Mouse (Mus musculus): Measurements from ENCODE around the gene Tomm40. TPM values are rescaled to one million over a fixed set of nuclear protein-coding genes. Genes with fewer than 3 reads are reported as not detected.

Tomm40 gene
- 0.82 TPM for polyA plus RNA-seq (2014; fragmentation: Illumina TruSeq; extraction: RNeasy Lipid Tissue Mini Kit (QIAGEN cat#74804); ENCODE audit: low read depth, low replicate concordance)

GRCm38 (mm10) chr7:19715239-19716054 lies at the start of gene Tomm40:
Tomm40 (minus strand) TSS chr7:19715438.

GRCm38 (mm10) chr7:19750217-19751069 lies 35.2 kb upstream of the Tomm40 start, which contains the start of gene Nectin2:
Nectin2 (minus strand) TSS chr7:19750483.

GRCm38 (mm10) chr7:19698907-19699826 lies 16.1 kb downstream of the Tomm40 start, which contains the start of gene Apoe:
Apoe (minus strand) TSS chr7:19699188.

GRCm38 (mm10) chr7:19691873-19692865 lies 23.1 kb downstream of the Tomm40 start, which contains the start of gene Apoc1:
Apoc1 (minus strand) TSS chr7:19692660.

GRCm38 (mm10) chr7:19681202-19681694 lies 34.0 kb downstream of the Tomm40 start, which contains the start of the genes Gm44805 and Apoc4:
Gm44805 (minus strand) TSS chr7:19681423.
Apoc4 (minus strand) TSS chr7:19681479.

GRCm38 (mm10) chr7:19677872-19678271 lies 37.4 kb downstream of the Tomm40 start, which contains the start of gene Apoc2:
Apoc2 (minus strand) TSS chr7:19677941.

GRCm38 (mm10) chr7:19664955-19665841 lies 50.0 kb downstream of the Tomm40 start, which contains the start of gene Clptm1:
Clptm1 (minus strand) TSS chr7:19665033.

Other genes with a start within 250 kb of the Tomm40 start
- 4.9 TPM for gene Bloc1s3, start 207.1 kb downstream of the Tomm40 start, polyA plus RNA-seq (2014; fragmentation: Illumina TruSeq; extraction: RNeasy Lipid Tissue Mini Kit (QIAGEN cat#74804); ENCODE audit: low read depth, low replicate concordance)
- gene Trappc6a, start 207.0 kb downstream of the Tomm40 start, polyA plus RNA-seq (2014; fragmentation: Illumina TruSeq; extraction: RNeasy Lipid Tissue Mini Kit (QIAGEN cat#74804); ENCODE audit: low read depth, low replicate concordance) = not detected
- gene Nkpd1, start 197.6 kb downstream of the Tomm40 start, polyA plus RNA-seq (2014; fragmentation: Illumina TruSeq; extraction: RNeasy Lipid Tissue Mini Kit (QIAGEN cat#74804); ENCODE audit: low read depth, low replicate concordance) = not detected
- 0.66 TPM for gene Ppp1r37, start 152.4 kb downstream of the Tomm40 start, polyA plus RNA-seq (2014; fragmentation: Illumina TruSeq; extraction: RNeasy Lipid Tissue Mini Kit (QIAGEN cat#74804); ENCODE audit: low read depth, low replicate concordance)
- not detected for gene Zfp296, start 138.2 kb downstream of the Tomm40 start, polyA plus RNA-seq (2014; fragmentation: Illumina TruSeq; extraction: RNeasy Lipid Tissue Mini Kit (QIAGEN cat#74804); ENCODE audit: low read depth, low replicate concordance)
- 12.7 TPM for gene Gemin7, start 137.8 kb downstream of the Tomm40 start, polyA plus RNA-seq (2014; fragmentation: Illumina TruSeq; extraction: RNeasy Lipid Tissue Mini Kit (QIAGEN cat#74804); ENCODE audit: low read depth, low replicate concordance)
- 7.1 TPM for gene Clasrp, start 111.0 kb downstream of the Tomm40 start, polyA plus RNA-seq (2014; fragmentation: Illumina TruSeq; extraction: RNeasy Lipid Tissue Mini Kit (QIAGEN cat#74804); ENCODE audit: low read depth, low replicate concordance)
- 5.0 TPM for gene Relb, start 86.0 kb downstream of the Tomm40 start, polyA plus RNA-seq (2014; fragmentation: Illumina TruSeq; extraction: RNeasy Lipid Tissue Mini Kit (QIAGEN cat#74804); ENCODE audit: low read depth, low replicate concordance)
- 24.0 TPM for gene Clptm1, start 50.4 kb downstream of the Tomm40 start, polyA plus RNA-seq (2014; fragmentation: Illumina TruSeq; extraction: RNeasy Lipid Tissue Mini Kit (QIAGEN cat#74804); ENCODE audit: low read depth, low replicate concordance)
- gene Apoc2, start 37.5 kb downstream of the Tomm40 start, polyA plus RNA-seq (2014; fragmentation: Illumina TruSeq; extraction: RNeasy Lipid Tissue Mini Kit (QIAGEN cat#74804); ENCODE audit: low read depth, low replicate concordance) = not detected
- 0.98 TPM for gene Gm44805, start 34.0 kb downstream of the Tomm40 start, polyA plus RNA-seq (2014; fragmentation: Illumina TruSeq; extraction: RNeasy Lipid Tissue Mini Kit (QIAGEN cat#74804); ENCODE audit: low read depth, low replicate concordance)
- not detected for gene Apoc4, start 34.0 kb downstream of the Tomm40 start, polyA plus RNA-seq (2014; fragmentation: Illumina TruSeq; extraction: RNeasy Lipid Tissue Mini Kit (QIAGEN cat#74804); ENCODE audit: low read depth, low replicate concordance)
- not detected for gene Apoc1, start 22.8 kb downstream of the Tomm40 start, polyA plus RNA-seq (2014; fragmentation: Illumina TruSeq; extraction: RNeasy Lipid Tissue Mini Kit (QIAGEN cat#74804); ENCODE audit: low read depth, low replicate concordance)
- 3.8 TPM for gene Apoe, start 16.2 kb downstream of the Tomm40 start, polyA plus RNA-seq (2014; fragmentation: Illumina TruSeq; extraction: RNeasy Lipid Tissue Mini Kit (QIAGEN cat#74804); ENCODE audit: low read depth, low replicate concordance)
- gene Nectin2, start 35.0 kb upstream of the Tomm40 start, polyA plus RNA-seq (2014; fragmentation: Illumina TruSeq; extraction: RNeasy Lipid Tissue Mini Kit (QIAGEN cat#74804); ENCODE audit: low read depth, low replicate concordance) = 5.2 TPM
- gene Bcam, start 55.6 kb upstream of the Tomm40 start, polyA plus RNA-seq (2014; fragmentation: Illumina TruSeq; extraction: RNeasy Lipid Tissue Mini Kit (QIAGEN cat#74804); ENCODE audit: low read depth, low replicate concordance) = not detected
- gene Cblc, start 81.4 kb upstream of the Tomm40 start, polyA plus RNA-seq (2014; fragmentation: Illumina TruSeq; extraction: RNeasy Lipid Tissue Mini Kit (QIAGEN cat#74804); ENCODE audit: low read depth, low replicate concordance) = 5.7 TPM
- 1.9 TPM for gene Bcl3, start 107.3 kb upstream of the Tomm40 start, polyA plus RNA-seq (2014; fragmentation: Illumina TruSeq; extraction: RNeasy Lipid Tissue Mini Kit (QIAGEN cat#74804); ENCODE audit: low read depth, low replicate concordance)
- gene Gm19345, start 136.6 kb upstream of the Tomm40 start, polyA plus RNA-seq (2014; fragmentation: Illumina TruSeq; extraction: RNeasy Lipid Tissue Mini Kit (QIAGEN cat#74804); ENCODE audit: low read depth, low replicate concordance) = not detected
- not detected for gene Ceacam16, start 145.9 kb upstream of the Tomm40 start, polyA plus RNA-seq (2014; fragmentation: Illumina TruSeq; extraction: RNeasy Lipid Tissue Mini Kit (QIAGEN cat#74804); ENCODE audit: low read depth, low replicate concordance)
- gene Ceacam19, start 172.5 kb upstream of the Tomm40 start, polyA plus RNA-seq (2014; fragmentation: Illumina TruSeq; extraction: RNeasy Lipid Tissue Mini Kit (QIAGEN cat#74804); ENCODE audit: low read depth, low replicate concordance) = not detected
- 27.6 TPM for gene Pvr, start 205.7 kb upstream of the Tomm40 start, polyA plus RNA-seq (2014; fragmentation: Illumina TruSeq; extraction: RNeasy Lipid Tissue Mini Kit (QIAGEN cat#74804); ENCODE audit: low read depth, low replicate concordance)
- 1.5 TPM for gene Igsf23, start 235.3 kb upstream of the Tomm40 start, polyA plus RNA-seq (2014; fragmentation: Illumina TruSeq; extraction: RNeasy Lipid Tissue Mini Kit (QIAGEN cat#74804); ENCODE audit: low read depth, low replicate concordance)
- 112 TPM for gene Ceacam20, start 250.0 kb upstream of the Tomm40 start, polyA plus RNA-seq (2014; fragmentation: Illumina TruSeq; extraction: RNeasy Lipid Tissue Mini Kit (QIAGEN cat#74804); ENCODE audit: low read depth, low replicate concordance)

All from sigmoid colon, adult 10 weeks (tissue).